Mouse (Mus musculus): Measurements from ENCODE around the gene Car1. TPM values are rescaled to one million over a fixed set of nuclear protein-coding genes. Genes with fewer than 3 reads are reported as not detected.
"Not testable (repeated sequence)": the region's sequence is repeated elsewhere in the genome, so short reads cannot be mapped to it uniquely, and the experiment has no call there.

The Car1 gene
- polyA plus RNA-seq, 1 experiment, result 69.9 TPM

GRCm38 (mm10) chr3:14832766-14833165 is 24.6 kb upstream of the Car1 start:
- no peak overlapping the region for H3K4me3 ChIP-seq (ENCODE audit: extremely low read depth, insufficient read depth, insufficient read length)
- H3K27ac ChIP-seq (ENCODE audit: insufficient read depth, low read length), result no peak overlapping the region
- no peaks in the 10 kb centered on the region for H3K27me3 ChIP-seq (ENCODE audit: control insufficient read depth, insufficient read depth, low read length)
- H3K4me1 ChIP-seq (ENCODE audit: control insufficient read depth, insufficient read depth, insufficient read length), result no peaks in the 10 kb centered on the region
- no peak for DNase-seq (ENCODE audit: low read depth in 1 of 2, low spot score in 2 of 2)
- no peaks in the 10 kb centered on the region for H3K36me3 ChIP-seq (ENCODE audit: control insufficient read depth, insufficient read depth, low read length)
- no peak for TF ChIP-seq CTCF (IDR thresholded peaks at IDR 0.05; ENCODE audit: extremely low read depth, insufficient read depth, insufficient read length, insufficient replicate concordance)
- TF ChIP-seq POLR2A (IDR thresholded peaks at IDR 0.05; ENCODE audit: low read depth, low read length), result no peak

GRCm38 (mm10) chr3:14831219-14831835 is 23.2 kb upstream of the Car1 start:
- no peak overlapping the region for H3K4me3 ChIP-seq (ENCODE audit: extremely low read depth, insufficient read depth, insufficient read length)
- no peaks in the 10 kb centered on the region for H3K27me3 ChIP-seq (ENCODE audit: control insufficient read depth, insufficient read depth, low read length)
- WGBS, result 89% methylated on average over 5 of the region's 5 CpGs
- H3K27ac ChIP-seq (ENCODE audit: insufficient read depth, low read length), result no peak overlapping the region
- no peaks in the 10 kb centered on the region for H3K4me1 ChIP-seq (ENCODE audit: control insufficient read depth, insufficient read depth, insufficient read length)
- no peak for TF ChIP-seq POLR2A (IDR thresholded peaks at IDR 0.05; ENCODE audit: low read depth, low read length)
- TF ChIP-seq CTCF (IDR thresholded peaks at IDR 0.05; ENCODE audit: extremely low read depth, insufficient read depth, insufficient read length, insufficient replicate concordance), result no peak
- DNase-seq (ENCODE audit: low read depth in 1 of 2, low spot score in 2 of 2), result no peak
- no peaks in the 10 kb centered on the region for H3K36me3 ChIP-seq (ENCODE audit: control insufficient read depth, insufficient read depth, low read length)

DNA sequence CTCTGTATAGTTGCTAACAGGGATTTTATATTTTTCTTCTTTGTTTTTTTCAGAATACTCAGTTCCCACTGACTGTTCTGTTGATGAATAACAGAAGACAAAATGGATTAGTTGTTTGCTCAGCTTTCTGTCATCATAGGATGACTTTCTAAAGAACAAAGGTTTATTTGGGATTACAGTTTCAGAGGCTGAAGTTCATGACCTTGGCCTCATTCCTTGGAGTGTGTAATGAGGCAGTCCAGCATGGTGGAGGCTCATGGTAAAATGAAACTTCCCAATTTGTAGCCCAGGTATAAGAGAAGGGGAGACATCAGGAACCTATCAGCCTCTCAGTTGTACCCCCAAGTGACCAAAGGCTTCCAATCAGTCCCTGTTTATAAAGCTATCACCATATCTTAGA is 20.7 kb upstream of the Car1 start:
- TF ChIP-seq POLR2A (IDR thresholded peaks at IDR 0.05; ENCODE audit: low read depth, low read length), result no peak
- no peak for TF ChIP-seq CTCF (IDR thresholded peaks at IDR 0.05; ENCODE audit: extremely low read depth, insufficient read depth, insufficient read length, insufficient replicate concordance)
- H3K27me3 ChIP-seq (ENCODE audit: control insufficient read depth, insufficient read depth, low read length), result no peaks in the 10 kb centered on the region
- H3K4me1 ChIP-seq (ENCODE audit: control insufficient read depth, insufficient read depth, insufficient read length), result no peaks in the 10 kb centered on the region
- no peak overlapping the region for H3K27ac ChIP-seq (ENCODE audit: insufficient read depth, low read length)
- H3K4me3 ChIP-seq (ENCODE audit: extremely low read depth, insufficient read depth, insufficient read length), result no peak overlapping the region
- no peaks in the 10 kb centered on the region for H3K36me3 ChIP-seq (ENCODE audit: control insufficient read depth, insufficient read depth, low read length)
- DNase-seq (ENCODE audit: low read depth in 1 of 2, low spot score in 2 of 2), result no peak

- TF ChIP-seq CTCF (IDR thresholded peaks at IDR 0.05; ENCODE audit: extremely low read depth, insufficient read depth, insufficient read length, insufficient replicate concordance) (no peak), POLR2A (IDR thresholded peaks at IDR 0.05; ENCODE audit: low read depth, low read length) (no peak)
- 77% methylated on average over 1 of the region's 1 CpGs for WGBS
- no peaks in the 10 kb centered on the region for H3K36me3 ChIP-seq (ENCODE audit: control insufficient read depth, insufficient read depth, low read length)
- no peaks in the 10 kb centered on the region for H3K4me1 ChIP-seq (ENCODE audit: control insufficient read depth, insufficient read depth, insufficient read length)
- no peaks in the 10 kb centered on the region for H3K27me3 ChIP-seq (ENCODE audit: control insufficient read depth, insufficient read depth, low read length)
- DNase-seq (ENCODE audit: low read depth in 1 of 2, low spot score in 2 of 2), result no peak
- no peak overlapping the region for H3K27ac ChIP-seq (ENCODE audit: insufficient read depth, low read length)
- no peak overlapping the region for H3K4me3 ChIP-seq (ENCODE audit: extremely low read depth, insufficient read depth, insufficient read length)
Observed at GRCm38 (mm10) chr3:14819844-14820504, 11.8 kb upstream of the Car1 start.

GRCm38 (mm10) chr3:14815396-14815795 is 7.2 kb upstream of the Car1 start:
- H3K27ac ChIP-seq (ENCODE audit: insufficient read depth, low read length); H3K4me1 ChIP-seq (ENCODE audit: control insufficient read depth, insufficient read depth, insufficient read length); DNase-seq (ENCODE audit: low read depth in 1 of 2, low spot score in 2 of 2); H3K27me3 ChIP-seq (ENCODE audit: control insufficient read depth, insufficient read depth, low read length); H3K4me3 ChIP-seq (ENCODE audit: extremely low read depth, insufficient read depth, insufficient read length); H3K36me3 ChIP-seq (ENCODE audit: control insufficient read depth, insufficient read depth, low read length): not testable (repeated sequence)
- 91% methylated on average over 1 of the region's 1 CpGs for WGBS

GRCm38 (mm10) chr3:14806702-14807101 is 1.5 kb downstream of the Car1 start:
- Histone ChIP-seq H3K27ac (ENCODE audit: insufficient read depth, low read length) (no peak overlapping the region), H3K27me3 (ENCODE audit: control insufficient read depth, insufficient read depth, low read length) (no peaks in the 10 kb centered on the region), H3K36me3 (ENCODE audit: control insufficient read depth, insufficient read depth, low read length) (no peaks in the 10 kb centered on the region), H3K4me3 (ENCODE audit: extremely low read depth, insufficient read depth, insufficient read length) (no peak overlapping the region), H3K4me1 (ENCODE audit: control insufficient read depth, insufficient read depth, insufficient read length) (no peaks in the 10 kb centered on the region)
- DNase-seq (ENCODE audit: low read depth in 1 of 2, low spot score in 2 of 2), result no peak
- TF ChIP-seq POLR2A (IDR thresholded peaks at IDR 0.05; ENCODE audit: low read depth, low read length) (no peak), CTCF (IDR thresholded peaks at IDR 0.05; ENCODE audit: extremely low read depth, insufficient read depth, insufficient read length, insufficient replicate concordance) (no peak)

GRCm38 (mm10) chr3:14805962-14806361 is 2.2 kb downstream of the Car1 start:
- no peaks in the 10 kb centered on the region for H3K36me3 ChIP-seq (ENCODE audit: control insufficient read depth, insufficient read depth, low read length)
- no peaks in the 10 kb centered on the region for H3K27me3 ChIP-seq (ENCODE audit: control insufficient read depth, insufficient read depth, low read length)
- DNase-seq (ENCODE audit: low read depth in 1 of 2, low spot score in 2 of 2), result no peak
- no peaks in the 10 kb centered on the region for H3K4me1 ChIP-seq (ENCODE audit: control insufficient read depth, insufficient read depth, insufficient read length)
- no peak overlapping the region for H3K4me3 ChIP-seq (ENCODE audit: extremely low read depth, insufficient read depth, insufficient read length)
- H3K27ac ChIP-seq (ENCODE audit: insufficient read depth, low read length), result no peak overlapping the region
- TF ChIP-seq CTCF (IDR thresholded peaks at IDR 0.05; ENCODE audit: extremely low read depth, insufficient read depth, insufficient read length, insufficient replicate concordance) (no peak), POLR2A (IDR thresholded peaks at IDR 0.05; ENCODE audit: low read depth, low read length) (no peak)
- 84% methylated on average over 3 of the region's 3 CpGs for WGBS

Measured in spleen, adult 2 months (tissue).